ENCODE assay signal across 27 mouse cellular contexts in genomic region chr3:35988031-35988430, GRCm38 (mm10).
"Had no signal": no experiment of that assay in that cellular context is flagged by ENCODE, and none has a peak within 500 bp of the region (broad histone marks: within the 10 kb centered on the region; RNA-seq: fewer than 3 reads in every experiment).

No protein-coding gene starts in this region.

- DNase-seq: left cerebral cortex, postnatal 4 days; liver; liver, embryonic 13.5 days; liver, postnatal 0 days; lung, adult 18-20 months; lung, adult 2 months; lung, embryonic 14.5 days; lung, postnatal 10 days; lung, postnatal 14 days; lung, postnatal 36 days; lung, postnatal 4 days; midbrain, embryonic 14.5 days had no signal

- H3K27me3 ChIP-seq: limb, embryonic 12.5 days; limb, embryonic 13.5 days; limb, embryonic 15.5 days; liver, embryonic 12.5 days; liver, embryonic 13.5 days; liver, embryonic 15.5 days; lung, embryonic 15.5 days; megakaryocyte, embryonic 14.5 days; midbrain, embryonic 12.5 days; midbrain, embryonic 13.5 days; midbrain, embryonic 15.5 days had no signal

- H3K9me3 ChIP-seq: limb, embryonic 10.5 days; limb, embryonic 12.5 days; limb, embryonic 13.5 days; limb, embryonic 15.5 days; liver, embryonic 12.5 days; liver, embryonic 13.5 days; liver, embryonic 15.5 days; lung, embryonic 15.5 days; megakaryocyte, embryonic 14.5 days; midbrain, embryonic 10.5 days; midbrain, embryonic 12.5 days; midbrain, embryonic 13.5 days; midbrain, embryonic 15.5 days had no signal

- H3K4me3 ChIP-seq: limb, embryonic 10.5 days; limb, embryonic 12.5 days; limb, embryonic 13.5 days; limb, embryonic 15.5 days; liver, embryonic 12.5 days; liver, embryonic 13.5 days; liver, embryonic 15.5 days; lung, embryonic 15.5 days; megakaryocyte, embryonic 14.5 days; midbrain, embryonic 10.5 days; midbrain, embryonic 12.5 days; midbrain, embryonic 13.5 days; midbrain, embryonic 15.5 days; myocyte had no signal

- H3K27ac ChIP-seq: limb, embryonic 10.5 days; limb, embryonic 12.5 days; limb, embryonic 13.5 days; limb, embryonic 15.5 days; liver, embryonic 12.5 days; liver, embryonic 13.5 days; liver, embryonic 14.5 days; liver, embryonic 15.5 days; lung, embryonic 15.5 days; macrophage; midbrain, embryonic 10.5 days; midbrain, embryonic 12.5 days; midbrain, embryonic 13.5 days; midbrain, embryonic 15.5 days had no signal

- H3K4me1 ChIP-seq: limb, embryonic 10.5 days; limb, embryonic 12.5 days; limb, embryonic 13.5 days; limb, embryonic 15.5 days; liver, embryonic 12.5 days; liver, embryonic 13.5 days; liver, embryonic 15.5 days; lung, embryonic 15.5 days; midbrain, embryonic 10.5 days; midbrain, embryonic 12.5 days; midbrain, embryonic 13.5 days; midbrain, embryonic 15.5 days had no signal
